Mouse (Mus musculus): ENCODE results near the gene Capn9. TPM values are rescaled to one million over a fixed set of nuclear protein-coding genes. Genes with fewer than 3 reads are reported as not detected.

The Capn9 gene
- total RNA-seq, 1 experiment from 2014 or later, result not detected

- DNase-seq, result peak; percentile 7
These were observed 3.5 kb upstream of the Capn9 start for GRCm38 (mm10) chr8:124572430-124572775.

- DNase-seq, result peak; percentile 97
These were observed 2.2 kb upstream of the Capn9 start for GRCm38 (mm10) chr8:124573552-124574340.

DNA sequence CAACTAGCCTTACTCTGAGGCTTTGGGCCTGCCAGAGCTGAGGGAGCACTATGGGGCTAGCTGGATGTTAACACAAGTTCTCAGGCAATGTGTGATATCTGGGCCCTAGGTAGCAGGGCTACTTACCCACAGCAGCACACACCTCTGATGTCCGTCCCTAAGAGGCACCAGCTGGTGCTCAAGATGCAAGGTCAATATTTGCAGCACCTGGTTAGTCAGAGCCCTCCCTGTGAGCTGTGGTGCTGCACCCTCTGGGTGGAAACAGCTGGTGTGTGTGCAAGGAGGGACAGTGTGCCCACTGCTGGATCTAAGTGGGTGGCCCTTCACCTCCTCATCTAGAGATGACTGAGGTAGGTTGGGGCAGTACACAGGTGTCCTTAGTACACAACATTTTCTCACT, 840 bp downstream of the Capn9 start:
- no peak for DNase-seq

DNA sequence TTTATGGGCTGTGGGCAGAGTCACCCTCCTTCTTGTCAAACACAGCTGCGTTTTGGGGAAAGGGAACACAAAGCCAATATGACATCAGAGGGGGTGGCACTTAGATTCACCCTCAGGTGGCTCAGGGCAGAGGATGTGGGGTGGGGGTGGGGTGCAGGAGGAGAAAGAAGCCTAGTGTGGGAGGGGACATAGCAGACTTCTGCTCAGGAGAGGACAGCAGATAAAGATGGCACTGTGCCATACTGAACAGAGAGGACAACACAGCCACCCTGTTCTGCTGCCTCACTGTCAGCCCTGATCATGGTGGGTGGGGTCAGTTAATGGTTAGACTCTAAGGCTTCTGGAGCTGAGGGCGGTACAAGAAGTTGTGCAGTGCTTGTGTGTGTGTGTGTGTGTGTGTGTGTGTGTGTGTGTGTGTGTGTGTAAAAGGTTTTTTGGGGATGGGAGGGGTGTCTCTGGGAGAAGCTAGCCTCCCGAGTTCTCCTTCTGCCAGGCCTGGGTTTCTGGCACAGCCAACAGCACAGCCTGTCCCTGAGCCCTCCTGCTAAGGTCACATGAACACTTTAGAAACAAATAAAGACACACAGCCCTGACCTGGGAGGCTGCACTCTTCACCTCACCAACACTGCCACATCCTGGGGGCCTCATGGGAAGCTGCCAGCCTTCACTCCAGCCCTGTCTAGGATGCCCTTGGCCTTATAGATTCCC, 10.0 kb downstream of the Capn9 start:
- peak; percentile 74 for DNase-seq

DNA sequence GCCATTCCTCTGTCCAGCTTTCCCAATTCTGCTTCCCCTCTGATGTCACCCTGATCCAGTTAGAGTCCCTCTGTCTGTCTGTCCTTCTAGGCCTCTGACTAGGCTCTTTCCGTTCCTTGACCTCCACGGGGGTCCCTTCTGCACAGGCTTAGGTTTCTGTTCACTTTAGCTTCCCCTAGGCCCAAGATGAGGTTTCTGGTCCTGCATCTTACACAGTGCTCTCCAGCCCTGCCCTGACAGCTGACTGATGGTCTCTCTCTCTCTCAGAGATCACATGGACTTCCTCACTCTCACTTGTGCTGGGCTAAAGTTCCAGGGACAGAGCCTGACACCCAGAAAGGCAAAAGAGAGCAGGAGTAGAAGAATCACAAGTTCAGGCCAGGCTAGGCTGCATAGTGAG, 10.6 kb downstream of the Capn9 start:
- DNase-seq, result no peak

DNA sequence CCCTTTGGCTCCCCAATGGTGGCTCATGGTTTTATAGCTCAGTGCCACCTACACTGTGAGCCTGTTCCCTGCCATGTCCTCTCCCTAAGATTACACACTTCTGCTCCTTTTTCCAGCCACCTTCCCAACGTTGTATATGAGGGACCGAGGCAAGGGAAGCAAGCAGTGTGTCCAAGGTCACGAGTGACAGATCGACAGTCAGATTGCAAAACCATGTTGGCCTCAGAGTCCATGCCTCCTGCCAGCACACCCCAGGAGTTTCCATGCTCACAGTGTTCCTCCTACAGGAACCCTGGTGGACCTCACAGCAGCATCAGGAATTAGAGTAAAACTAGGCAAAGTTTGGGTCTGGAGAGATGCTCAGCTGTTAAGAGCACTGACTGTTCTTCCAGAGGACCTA, 13.5 kb downstream of the Capn9 start:
- DNase-seq, result peak; percentile 74

- DNase-seq, result peak; percentile 59
These were observed 28.2 kb downstream of the Capn9 start for GRCm38 (mm10) chr8:124604066-124604465.

DNA sequence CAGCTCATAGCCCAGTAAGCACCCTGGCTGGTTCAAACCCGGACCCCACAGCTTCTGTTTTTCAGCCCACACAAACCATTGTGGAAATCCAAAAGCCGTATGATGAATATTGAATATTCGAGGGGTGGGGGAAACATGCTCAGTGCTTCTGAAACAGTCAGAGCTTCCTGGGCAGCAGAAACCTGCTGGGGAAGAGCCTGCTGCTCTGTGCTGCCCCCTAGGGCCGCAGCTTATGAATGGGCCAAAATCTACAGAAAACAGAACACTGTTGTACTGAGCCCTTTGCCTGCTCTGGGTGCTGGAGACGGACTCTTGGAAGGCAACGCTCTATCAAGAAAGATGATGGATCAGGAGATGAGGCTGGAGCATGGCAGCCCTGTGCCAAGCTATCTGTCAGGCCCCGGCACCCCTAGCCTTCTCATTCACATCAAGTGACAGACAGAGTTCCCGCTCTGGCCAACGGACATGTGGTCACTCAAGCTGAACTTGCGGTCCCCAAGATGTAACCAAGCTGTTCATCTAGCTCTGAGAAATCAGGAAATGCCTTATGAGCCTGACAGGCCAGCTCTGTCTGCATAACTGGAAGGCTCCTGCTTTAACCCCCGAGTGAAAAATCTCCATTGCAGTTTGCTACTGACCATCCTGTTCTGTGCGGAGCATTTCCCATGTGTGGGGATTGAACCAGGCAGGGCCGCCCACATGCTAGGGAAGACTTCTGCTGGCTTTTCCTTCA, 32.5 kb downstream of the Capn9 start:
- peak; percentile 52 for DNase-seq

GRCm38 (mm10) chr8:124608972-124609353, 33.1 kb downstream of the Capn9 start:
- no peak for DNase-seq

- no peak for DNase-seq
These were observed 38.4 kb downstream of the Capn9 start for GRCm38 (mm10) chr8:124614325-124614724.

- DNase-seq, result peak; percentile 85
These were observed 41.5 kb downstream of the Capn9 start for GRCm38 (mm10) chr8:124617266-124617869.

- DNase-seq, result peak; percentile 20
These were observed 42.3 kb downstream of the Capn9 start for GRCm38 (mm10) chr8:124618252-124618651.

DNA sequence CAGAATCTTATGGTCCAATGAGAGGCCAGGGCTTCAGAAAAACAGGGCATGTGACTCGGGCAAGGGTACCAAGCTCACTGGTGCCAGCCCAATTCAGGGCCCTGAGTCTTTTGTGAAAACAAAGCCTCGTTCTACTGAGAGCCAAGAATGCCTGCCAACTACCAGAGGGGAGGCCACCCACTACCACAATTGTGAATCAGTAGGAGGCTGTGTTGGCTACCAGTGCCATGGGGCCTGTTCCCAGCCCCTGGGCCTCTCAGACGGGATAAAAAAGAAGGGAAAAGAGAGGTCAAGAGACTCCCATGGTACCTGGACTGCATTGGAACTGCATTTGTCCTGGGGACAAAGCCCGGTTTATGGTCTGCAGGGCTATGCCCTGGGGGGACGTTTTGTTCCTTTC, 45.3 kb downstream of the Capn9 start:
- DNase-seq, result no peak

GRCm38 (mm10) chr8:124626251-124626650, 50.3 kb downstream of the Capn9 start:
- no peak for DNase-seq

- peak; percentile 26 for DNase-seq
These were observed 54.6 kb downstream of the Capn9 start for GRCm38 (mm10) chr8:124630489-124630888.

DNA sequence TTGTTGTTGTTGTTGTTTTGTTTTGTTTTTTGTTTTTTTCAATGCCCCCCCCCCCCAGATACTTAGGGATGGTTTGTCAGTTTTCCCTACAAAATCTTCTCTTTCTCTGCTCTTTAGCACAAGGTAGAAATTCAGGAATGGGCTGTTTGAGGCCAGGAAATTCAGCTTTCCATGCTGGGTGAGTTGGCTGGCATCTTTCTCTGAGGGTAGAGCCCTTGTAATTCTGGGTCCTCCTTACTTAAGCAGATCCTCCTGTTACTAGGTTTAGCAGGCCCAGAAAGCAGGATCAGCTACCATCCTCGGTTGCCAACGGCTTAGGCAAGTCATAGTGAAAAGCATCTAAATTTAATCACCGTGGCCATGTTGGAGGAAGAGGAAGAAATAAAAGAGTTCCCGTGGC, 55.0 kb downstream of the Capn9 start:
- no peak for DNase-seq

- DNase-seq, result no peak
These were observed 56.1 kb downstream of the Capn9 start for GRCm38 (mm10) chr8:124631966-124632365.

DNA sequence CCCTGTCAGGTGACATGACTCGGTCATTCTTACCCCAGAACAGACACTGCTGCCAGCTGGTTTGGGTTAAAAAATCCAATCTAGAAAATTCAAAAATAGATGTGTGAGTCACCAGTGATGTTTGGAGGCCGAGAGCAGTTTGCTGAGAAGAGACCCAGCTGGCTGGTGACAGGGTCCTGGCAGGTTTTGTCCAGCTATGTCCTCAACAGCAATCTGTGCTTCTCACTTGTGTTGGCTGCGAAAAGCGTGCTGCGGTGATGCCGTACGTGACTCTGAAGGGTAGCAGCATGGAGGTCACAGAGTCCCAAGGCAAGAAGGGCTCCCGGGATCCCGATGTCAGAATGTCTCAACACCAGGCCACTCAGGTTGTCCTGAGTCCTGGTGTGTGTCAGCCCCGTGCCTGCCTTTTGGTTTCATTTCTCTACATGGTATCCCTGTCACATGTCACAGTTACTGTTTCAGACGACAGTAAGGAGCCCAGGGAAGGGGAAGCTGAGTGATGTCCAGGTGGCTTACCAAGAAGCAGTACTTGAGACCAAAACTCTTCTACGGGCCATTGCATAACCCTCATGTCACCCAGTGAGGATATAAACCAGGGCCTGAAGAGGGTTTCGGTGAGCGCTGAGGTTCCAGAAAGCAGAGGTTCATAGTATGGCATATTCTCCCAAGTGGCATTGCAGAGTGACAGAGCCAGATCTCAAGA, 57.2 kb downstream of the Capn9 start:
- DNase-seq, result peak; percentile 67

DNA sequence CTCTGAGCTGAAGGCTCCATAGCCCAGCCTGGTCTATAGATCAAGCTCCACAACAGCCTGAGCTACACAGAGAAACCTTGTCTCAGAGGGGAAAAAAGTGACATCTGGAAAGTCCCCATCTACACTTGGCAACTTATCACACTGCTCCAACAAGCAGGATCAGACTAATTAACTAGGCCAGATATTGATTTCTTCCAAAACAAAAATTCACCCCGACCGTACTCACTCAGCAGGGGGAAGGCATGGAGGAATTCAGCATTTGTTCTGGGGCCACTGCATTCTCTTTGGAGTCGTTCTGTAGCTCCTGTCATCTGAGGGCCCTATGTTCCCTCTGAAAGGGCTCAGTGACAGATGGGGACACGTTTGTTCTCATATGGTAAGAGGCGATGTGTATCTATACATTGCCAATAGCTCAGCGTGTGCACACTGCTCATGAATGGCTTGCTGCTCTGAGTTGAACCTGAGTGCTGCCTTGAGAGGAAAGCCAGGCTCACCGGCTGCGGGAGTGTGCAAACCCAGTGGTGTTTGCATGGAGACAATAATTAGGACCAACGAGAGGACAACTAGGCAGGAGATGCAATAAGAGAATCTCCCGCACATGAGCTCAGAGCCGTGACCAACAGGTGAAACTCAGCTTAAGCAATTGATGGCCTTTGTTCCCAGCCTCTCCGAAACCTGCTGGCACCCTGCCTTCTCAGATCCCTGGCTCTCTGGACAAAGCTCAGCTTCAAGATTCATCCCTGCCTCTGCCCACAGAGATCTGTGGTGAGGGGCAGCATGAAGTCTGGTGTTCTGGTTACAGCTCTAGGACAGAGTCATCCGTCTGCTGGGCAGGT, 58.7 kb downstream of the Capn9 start:
- DNase-seq, result no peak

GRCm38 (mm10) chr8:124635247-124635502, 59.3 kb downstream of the Capn9 start:
- no peak for DNase-seq

GRCm38 (mm10) chr8:124641599-124641998, 65.7 kb downstream of the Capn9 start:
- peak; percentile 35 for DNase-seq

Measured in adrenal gland, postnatal 14 days (tissue).